Mouse (Mus musculus) frontal cortex, adult 2 months (tissue): ENCODE data around the gene Ptpru. TPM values are rescaled to one million over a fixed set of nuclear protein-coding genes. Genes with fewer than 3 reads are reported as not detected.

Source experiments
- DNase-seq, 2 experiments: peaks; one replicate each; pipeline ENCODE4 v3.0.0; 2022; ENCODE audit warnings: low spot score in 1 of 2; ENCODE audit errors: extremely low spot score in 1 of 2
- polyA plus RNA-seq: library from polyadenylated mRNA; depleted of rRNA; stranded (reverse); fragments of >200 nt; gene quantifications from 2 replicates; pipeline ENCODE4 v1.2.3, GENCODE M21; 2012

Gene Ptpru
- polyA plus RNA-seq, 1 experiment: 38.9 TPM

DNA sequence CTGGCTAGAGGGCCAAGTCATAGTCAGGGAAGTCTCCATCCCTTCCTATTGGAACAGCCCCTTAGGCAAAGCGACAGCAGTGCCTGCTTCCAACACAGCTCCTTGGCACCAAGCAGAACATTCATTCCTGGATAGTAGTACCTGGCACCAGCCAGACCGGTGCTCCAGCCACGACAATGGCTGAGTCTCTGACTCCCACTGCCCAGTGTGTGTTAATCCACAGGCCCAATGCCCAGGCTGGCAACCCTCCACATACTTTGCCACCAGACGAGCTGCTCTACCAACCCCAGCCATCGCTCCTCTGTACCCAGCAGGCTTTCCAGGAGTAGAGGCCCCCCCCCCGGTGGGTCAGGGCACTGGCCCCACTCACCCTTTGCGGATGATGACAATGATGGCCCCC is 40.6 kb downstream of the Ptpru start:
- no peak for DNase-seq

DNA sequence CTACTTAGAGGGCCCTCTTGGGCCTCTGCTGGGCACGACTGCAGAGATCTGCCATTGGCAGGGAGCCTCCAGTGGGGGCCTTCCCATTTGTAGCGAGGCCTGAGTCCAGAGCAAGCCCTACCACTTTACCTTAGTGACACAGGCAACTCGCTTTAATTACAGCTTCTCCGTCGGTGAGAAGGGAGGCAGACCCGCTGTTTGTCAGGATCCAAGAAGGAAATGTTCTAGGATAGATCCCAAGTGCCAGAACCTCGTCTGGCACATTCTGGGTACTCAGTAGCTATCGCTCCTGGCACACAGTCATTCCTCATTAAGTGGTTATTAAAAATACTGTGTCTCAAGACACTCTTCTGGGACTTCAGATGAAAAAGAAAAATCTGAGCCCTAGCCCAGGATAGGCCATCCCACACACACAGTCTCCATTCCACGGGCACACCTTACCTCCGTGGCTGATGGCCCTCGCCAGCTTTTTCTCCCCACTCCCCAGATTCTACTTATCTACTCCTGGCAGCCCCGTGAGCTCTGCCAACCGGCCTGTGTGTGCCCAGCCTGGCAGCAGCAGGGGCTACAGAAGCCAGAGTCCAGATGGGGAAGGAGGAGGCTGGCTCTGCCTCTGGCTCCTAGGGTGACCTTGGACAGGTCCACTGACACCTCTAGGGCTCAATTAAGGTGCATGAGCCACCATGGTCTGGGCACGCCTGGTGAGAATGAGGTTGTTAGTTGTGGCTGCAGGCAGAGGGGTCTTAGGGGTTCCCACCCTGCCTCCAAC is 41.6 kb downstream of the Ptpru start:
- DNase-seq: no peak

DNA sequence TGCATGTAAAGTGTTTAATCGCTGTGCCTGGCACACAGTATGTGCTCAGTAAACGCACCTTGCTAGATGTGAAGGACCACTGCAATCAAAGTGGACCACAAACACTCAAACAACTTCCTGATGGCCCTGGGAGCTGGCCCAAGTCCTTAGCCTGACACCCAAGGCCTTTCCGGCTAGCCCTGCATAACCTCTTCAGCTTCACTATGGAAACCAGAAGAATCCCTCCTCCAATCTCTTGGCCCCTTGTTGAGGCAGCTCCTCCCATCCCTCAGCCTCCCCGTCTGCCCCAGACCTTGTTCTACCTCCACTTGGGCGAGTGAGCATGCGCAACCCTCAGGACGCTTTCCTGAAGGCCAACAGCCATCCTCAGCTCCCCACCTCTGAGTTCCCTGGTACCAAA is 51.3 kb downstream of the Ptpru start:
- DNase-seq: no peak

DNA sequence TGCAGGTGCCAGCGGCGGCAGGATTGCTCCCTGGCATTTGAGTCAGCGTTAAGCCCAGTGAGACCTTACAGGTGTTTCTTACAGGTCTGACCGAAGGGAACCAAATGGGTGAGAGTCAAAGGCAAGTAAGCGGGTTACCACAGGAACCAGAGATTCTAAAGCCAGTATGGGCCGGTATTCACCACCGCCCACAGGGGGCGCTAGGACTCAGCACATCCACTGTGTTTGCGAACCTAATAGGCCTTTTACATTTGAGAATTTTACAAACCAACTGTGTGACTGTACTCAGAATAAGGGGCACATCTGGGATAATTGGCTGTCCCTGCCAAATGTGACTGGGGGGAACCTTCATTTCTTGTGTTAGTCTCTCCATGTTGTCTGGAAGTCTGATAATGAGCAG is 54.1 kb downstream of the Ptpru start:
- DNase-seq: peak in 1 of 2 experiments; percentile 48

DNA sequence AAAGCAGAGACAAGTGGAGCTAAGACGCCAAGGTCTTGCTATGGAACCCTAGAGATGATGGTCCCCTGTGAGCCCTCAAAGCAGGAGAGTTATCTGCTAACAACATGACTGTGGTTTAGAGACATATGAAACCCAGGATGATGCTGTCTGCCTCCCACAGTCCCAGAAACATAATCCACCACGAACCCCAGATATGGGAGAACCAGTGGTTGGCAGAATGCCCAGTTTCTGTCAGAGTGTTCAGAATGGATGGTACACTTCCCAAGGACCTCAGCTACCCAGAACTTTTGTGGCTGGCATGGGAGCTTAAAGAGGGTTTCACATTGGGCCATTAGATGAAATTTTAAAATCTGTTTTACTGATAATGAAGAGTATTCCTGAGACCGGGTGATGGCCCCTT is 57.1 kb downstream of the Ptpru start:
- peak in 1 of 2 experiments; percentile 37 for DNase-seq

DNA sequence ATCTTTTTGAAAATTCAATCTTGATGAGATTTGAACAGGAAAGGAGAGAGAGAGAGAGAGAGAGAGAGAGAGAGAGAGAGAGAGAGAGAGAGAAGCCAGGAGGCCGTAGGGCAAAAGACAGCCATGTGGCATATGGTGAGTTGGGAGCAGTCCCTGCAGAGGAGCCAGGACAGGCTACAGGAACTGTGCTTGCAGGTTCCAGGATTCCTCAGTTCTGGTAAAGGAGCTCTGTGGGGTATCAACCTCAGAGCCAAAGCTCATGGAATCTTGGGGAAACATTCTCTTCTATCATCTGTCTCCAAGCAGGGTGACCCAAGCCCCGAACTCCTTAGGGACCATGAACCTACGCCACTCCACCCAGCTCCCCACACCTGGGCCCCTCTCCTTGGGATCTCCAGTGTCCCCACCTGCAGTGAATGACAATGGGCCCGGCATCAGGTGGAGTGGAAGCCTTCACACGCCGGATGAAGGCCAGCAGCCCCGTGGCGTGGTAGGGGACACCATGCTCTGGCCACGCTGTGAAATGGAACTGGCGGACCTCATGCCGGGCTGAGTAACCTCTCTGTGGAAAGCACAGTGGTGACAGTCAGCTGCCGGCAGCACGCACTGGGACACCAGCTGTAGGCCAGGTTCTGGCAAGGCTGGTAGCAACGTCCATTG is 59.3 kb downstream of the Ptpru start:
- DNase-seq: no peak

DNA sequence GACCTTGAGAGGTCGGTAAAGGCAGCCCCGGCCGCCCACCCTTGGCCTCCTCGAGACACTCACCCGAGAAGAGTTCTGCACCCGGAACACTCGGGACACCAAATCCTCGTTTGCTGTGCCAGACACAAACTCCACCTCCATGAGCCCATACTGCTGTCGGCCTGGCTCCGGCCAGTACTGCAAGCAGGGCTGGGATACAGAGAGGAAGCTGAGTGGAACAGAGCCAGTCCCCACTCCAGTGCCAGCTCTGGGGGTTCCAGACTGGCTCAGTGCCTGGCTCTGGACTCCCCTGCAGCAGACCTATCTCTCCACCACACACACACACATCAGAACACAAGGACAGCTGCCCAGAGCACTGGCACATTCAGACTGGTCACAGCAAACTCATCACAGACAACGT is 66.7 kb downstream of the Ptpru start:
- DNase-seq: no peak

DNA sequence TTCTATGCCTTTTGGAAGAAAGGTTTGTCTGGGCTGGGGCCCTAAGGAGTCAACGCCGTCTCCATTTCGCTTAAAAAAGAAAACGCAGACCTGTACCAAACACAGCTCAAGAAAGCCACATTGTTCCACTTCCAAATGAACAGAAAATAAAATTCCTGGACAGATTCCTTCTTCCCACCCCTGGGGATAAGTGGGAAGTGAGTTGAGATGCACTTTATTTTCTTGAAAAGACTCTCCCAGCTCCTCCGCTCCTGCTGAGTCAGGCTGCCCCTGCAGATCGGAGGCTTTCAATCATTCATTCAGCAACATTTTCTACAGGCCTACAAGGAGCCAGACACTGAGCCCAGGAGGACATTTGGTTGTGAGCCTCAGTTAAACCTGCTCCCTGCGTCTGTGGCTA is 74.2 kb downstream of the Ptpru start:
- peak in 1 of 2 experiments; percentile 55 for DNase-seq

DNA sequence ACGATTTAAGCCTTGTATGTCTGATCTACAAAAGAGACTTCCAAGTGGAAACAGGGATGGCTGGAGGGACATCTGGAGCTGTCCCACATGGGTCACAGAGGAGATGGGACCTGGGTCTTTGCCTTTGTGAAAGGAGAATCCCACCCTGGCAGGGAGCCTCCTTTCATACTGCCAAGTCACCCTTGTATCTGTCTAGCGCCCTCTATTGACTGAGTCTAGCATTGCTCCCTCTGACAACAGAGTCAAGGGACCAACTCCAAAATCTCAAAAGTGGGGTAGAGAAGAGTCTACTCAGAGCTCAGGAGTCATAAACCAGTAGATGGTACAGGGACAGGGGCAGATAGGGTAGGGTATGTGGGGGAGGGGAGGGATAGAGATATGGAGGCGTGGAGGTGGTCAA is 74.6 kb downstream of the Ptpru start:
- peak in 1 of 2 experiments; percentile 23 for DNase-seq

DNA sequence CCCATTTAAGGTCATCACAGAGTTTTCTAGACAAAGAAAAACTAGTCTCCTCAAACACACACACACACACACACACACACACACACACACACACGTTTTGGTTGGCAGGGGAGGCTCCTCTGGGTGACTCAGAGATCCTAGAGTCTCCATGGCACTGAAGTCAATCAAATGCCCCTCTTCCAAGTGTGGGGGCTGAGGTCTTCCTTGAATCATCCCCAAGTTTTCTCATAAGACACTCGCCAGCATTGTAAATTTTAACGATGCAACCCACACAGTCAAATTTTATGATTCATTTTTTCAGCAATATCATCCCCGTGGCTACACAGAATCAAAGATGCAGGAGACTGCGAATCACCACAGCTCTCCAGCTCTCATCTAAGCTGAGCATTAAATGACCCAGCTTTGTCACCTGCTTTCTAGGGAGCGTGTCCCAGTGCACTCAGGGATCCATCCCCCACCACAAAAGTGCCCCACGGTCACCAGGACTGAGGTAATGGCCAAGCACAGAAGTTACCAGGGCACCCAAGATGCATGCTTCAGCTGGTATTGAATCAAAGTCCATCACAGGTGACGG is 75.8 kb downstream of the Ptpru start:
- peak; percentile 52 to 76 for DNase-seq

DNA sequence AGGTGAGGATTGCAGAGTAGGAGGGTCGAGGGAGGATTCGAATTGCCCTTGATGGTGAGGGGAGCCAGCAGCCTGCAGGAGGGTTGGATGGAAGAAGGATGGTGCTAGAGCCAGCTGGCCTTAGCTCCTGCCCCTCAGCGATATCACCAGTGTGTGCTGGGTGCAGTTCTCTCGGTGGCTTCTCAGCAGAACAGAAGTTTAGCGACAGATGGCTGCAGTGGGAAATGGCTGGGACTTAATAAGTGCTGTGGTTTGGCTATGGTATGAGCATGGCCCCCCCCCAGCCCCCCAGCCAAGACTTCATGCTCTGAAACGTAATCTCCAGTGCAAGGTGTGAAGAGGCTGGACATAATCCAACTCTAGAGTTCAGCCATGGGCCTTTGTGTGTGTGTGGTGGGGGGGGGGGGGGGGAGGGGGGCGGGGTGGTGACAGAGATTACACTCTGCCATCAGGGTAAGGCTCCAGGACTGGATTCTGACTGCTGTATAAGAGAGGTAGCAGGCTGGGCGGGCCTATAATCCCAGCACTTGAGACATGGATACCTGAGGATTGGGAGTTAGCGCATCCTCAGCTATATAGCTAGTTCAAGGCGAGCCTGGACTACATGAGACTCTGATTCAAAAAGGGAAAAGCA is 85.8 kb downstream of the Ptpru start:
- no peak for DNase-seq

DNA sequence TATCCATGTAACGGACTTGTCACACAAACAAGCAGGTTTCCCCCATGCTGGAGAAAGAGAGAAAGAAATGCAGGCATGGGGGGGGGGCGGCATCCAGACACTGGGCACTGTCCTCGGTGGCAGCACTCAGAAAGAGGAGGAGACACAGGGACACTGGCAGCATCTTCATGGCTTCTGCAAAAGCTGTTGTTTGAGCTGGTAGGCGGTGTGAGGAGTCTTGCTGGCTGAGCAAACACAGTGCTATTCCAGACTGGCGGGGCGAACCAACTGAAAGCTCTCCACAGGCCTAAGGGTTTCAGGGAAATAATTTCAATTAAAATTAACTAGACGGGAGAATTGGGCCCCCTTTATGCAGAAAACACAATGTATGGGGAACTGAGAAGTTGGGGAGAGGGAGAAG is 86.5 kb downstream of the Ptpru start:
- DNase-seq: peak; percentile 12 to 73

DNA sequence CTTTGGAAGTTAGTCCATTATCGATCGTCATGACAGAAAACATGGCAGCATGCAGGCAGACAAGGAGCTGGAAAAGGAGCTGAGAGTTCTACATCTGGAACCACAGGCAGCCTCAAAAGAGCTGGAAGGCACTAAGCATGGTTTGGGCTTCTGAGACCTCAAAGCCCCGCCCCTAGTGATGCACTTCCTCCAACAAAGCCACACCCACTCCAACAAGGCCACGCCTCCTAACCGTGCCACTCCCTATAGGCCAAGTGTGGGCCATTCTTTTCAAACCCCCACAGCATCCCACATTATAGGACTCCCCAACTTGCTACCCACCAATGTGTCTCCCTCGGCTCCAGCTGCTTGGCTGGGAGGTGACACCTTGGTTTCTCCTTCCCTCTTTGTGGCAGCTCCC is 88.3 kb downstream of the Ptpru start:
- no peak for DNase-seq

DNA sequence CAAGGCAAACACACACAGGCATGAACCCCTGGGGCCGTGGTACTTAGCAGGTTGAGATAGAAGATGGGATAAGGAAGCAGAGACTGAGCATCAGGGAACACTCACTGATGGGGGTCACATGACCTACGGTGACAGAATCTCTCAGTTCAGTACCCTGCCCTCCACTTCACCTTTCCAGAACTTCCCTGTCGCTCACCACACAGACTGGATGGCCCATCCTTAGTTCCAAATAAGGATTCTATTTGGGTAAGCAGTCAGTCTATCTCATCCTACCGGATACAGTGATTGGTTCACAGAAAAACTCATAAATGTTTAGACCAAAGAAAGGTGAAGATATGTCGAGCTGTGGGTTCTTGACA is 93.4 kb downstream of the Ptpru start:
- no peak for DNase-seq

DNA sequence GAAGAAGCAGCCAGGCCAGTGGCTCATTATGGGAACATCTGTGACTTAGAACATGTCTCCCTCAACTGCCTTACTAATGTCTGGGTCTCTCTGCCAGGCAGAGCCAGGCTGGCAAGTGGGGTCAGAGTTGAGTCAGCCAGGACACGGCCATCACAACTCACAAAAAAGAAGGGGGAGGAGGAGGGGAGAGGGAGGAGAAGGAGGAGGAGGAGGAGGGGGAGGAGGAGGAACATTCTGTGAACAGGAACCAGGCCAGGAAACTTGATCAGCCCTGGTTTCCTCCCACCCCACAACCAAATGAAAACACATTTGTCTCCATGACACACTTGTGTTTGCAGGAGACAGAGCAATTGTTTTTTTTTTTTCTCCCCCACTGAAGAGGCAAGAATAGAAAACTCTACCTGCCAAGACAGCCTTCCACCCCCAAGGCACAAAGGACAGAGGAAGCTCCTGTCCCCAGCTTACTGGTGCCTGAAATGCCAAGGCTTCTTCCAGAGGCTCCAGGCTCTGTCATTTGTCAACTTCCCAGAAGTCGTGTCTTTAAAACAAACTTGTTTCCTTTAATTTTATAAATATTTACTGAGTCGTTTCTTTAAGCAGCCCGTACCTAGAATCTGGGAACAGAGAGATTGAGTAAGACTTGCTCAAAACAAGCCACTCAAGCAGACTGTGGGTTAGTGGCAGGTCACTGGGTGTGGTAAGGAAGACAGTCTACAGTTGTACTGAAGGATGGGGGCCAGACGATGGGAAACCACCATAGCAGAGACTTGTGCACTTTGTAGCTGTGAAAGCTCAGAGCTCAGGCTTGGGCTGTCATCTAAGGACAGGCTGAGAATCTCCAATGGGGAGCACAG is 94.0 kb downstream of the Ptpru start:
- DNase-seq: no peak

DNA sequence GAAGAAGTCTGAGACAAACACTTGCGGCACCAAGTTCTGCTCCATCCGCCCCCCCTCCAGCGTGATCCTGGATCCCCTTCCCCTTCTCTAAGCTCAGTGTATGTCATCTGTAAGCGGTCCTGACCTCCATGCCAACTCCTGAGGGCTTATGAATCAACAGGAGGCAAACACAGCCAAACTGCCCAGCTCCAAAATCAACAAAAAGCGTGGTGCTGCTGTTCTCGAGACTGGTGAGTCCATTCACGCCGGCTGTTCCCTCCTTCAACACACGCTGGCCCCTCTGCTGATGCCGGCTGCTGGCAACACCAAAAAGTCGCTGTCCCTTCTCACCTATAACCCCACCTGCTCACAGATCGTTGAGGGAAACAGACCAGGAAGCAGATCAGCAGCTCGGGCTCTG is 95.1 kb downstream of the Ptpru start:
- DNase-seq: no peak

DNA sequence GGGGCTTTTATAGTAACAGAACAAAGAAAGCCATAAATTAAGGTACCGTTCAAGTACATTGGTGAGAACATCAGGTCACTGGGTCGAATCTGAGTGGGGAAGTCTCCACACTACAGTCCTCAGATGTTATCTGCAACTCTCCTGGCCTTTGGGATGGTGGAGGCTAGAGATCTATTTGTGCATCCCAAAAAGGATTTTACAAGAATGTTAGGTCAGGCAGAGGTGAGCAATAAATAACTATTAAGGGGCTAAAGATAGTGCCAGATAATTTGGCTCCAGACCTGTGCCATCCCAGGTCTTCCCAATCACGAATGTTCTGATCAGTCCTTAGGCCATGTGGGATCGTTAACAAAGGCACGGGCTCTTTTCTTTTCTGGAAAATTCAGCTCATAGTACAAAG is 97.5 kb downstream of the Ptpru start:
- DNase-seq: no peak

DNA sequence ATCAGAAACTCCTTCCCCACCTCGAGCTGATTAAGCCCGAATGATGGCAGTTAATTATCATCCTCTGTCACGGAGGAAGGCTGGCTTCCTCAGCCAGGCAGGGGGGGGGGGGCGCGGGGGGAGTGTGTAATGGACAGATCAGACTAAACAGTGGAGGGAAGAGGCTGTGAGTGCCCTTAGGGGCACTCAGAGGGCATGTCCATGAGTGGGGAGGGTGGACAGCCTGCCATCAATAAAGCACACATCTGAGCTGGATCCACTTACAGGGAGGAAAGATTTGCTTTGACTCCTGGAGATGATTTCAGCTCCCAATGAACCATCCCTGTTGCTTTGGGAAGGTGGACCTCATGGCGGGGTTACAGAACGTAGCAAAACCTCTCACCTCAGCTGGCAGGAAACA is 109.5 kb downstream of the Ptpru start:
- no peak for DNase-seq

DNA sequence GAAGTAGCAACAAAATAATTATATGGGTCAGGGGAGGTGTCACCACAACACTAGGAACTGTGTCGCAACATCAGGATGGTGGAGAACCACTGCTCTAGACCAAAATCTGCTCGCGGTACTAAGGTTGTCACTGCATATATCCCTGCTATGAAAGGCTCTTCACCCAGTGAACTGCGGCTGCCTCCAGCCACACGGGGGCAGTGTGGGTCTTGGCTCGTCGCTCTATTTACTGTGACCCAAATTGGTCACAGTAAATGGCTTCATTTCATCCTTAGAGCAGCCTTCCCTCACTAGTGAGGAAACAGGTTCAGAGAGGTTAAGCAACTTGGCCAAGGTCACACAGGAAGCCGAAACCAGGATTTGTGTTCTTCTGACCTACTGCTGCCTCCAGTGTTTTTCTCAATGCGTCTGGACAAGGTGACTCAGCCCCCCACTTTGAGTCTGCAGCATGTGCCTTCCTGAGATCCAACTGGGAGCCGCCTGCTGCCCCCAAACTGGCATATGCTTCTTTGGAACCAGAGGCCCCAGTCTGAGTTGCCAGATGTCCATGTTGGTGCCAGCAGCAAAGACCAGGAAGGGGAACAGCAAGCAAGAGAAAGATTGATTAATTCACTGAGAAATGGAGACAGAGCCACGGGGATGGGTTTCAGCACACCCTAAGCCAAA is 114.5 kb downstream of the Ptpru start:
- peak in 1 of 2 experiments; percentile 74 for DNase-seq
